Mouse (Mus musculus): ENCODE results near the gene Fgf14. TPM values are rescaled to one million over a fixed set of nuclear protein-coding genes. Genes with fewer than 3 reads are reported as not detected.
"Not testable (repeated sequence)": the region's sequence is repeated elsewhere in the genome, so short reads cannot be mapped to it uniquely, and the experiment has no call there.

Gene Fgf14
- polyA plus RNA-seq, 1 experiment = not detected

- WGBS = 85% methylated on average over 1 of the region's 1 CpGs
Measured at GRCm38 (mm10) chr14:124532051-124532450, 144.9 kb downstream of the Fgf14 start.

GRCm38 (mm10) chr14:124512009-124512408, 164.9 kb downstream of the Fgf14 start:
- no peak for TF ChIP-seq CTCF (IDR thresholded peaks at IDR 0.05; ENCODE audit: insufficient read depth, low read depth, low read length)
- no peak for TF ChIP-seq POLR2A (IDR thresholded peaks at IDR 0.05; ENCODE audit: insufficient read depth, low read depth, low read length)
- WGBS = 92% methylated on average over 1 of the region's 1 CpGs
- no peak overlapping the region for H3K27ac ChIP-seq (ENCODE audit: insufficient read depth, low read depth, low read length)

More at GRCm38 (mm10) chr14:124532051-124532450, 144.9 kb downstream of the Fgf14 start:
- H3K27ac ChIP-seq (ENCODE audit: insufficient read depth, low read depth, low read length) = no peak overlapping the region
- TF ChIP-seq POLR2A (IDR thresholded peaks at IDR 0.05; ENCODE audit: insufficient read depth, low read depth, low read length) (no peak), CTCF (IDR thresholded peaks at IDR 0.05; ENCODE audit: insufficient read depth, low read depth, low read length) (no peak)
- H3K4me1 ChIP-seq (ENCODE audit: control insufficient read depth, insufficient read depth, low read length) = no peaks in the 10 kb centered on the region
- H3K4me3 ChIP-seq (ENCODE audit: insufficient read depth, low read depth, low read length) = no peak overlapping the region

GRCm38 (mm10) chr14:124488971-124489370, 188.0 kb downstream of the Fgf14 start:
- no peak for TF ChIP-seq CTCF (IDR thresholded peaks at IDR 0.05; ENCODE audit: insufficient read depth, low read depth, low read length)
- no peak for TF ChIP-seq POLR2A (IDR thresholded peaks at IDR 0.05; ENCODE audit: insufficient read depth, low read depth, low read length)
- Histone ChIP-seq H3K27ac (ENCODE audit: insufficient read depth, low read depth, low read length) (no peak overlapping the region), H3K4me1 (ENCODE audit: control insufficient read depth, insufficient read depth, low read length) (no peaks in the 10 kb centered on the region), H3K4me3 (ENCODE audit: insufficient read depth, low read depth, low read length) (no peak overlapping the region)
- WGBS = 93% methylated on average over 1 of the region's 1 CpGs

More at GRCm38 (mm10) chr14:124512009-124512408, 164.9 kb downstream of the Fgf14 start:
- Histone ChIP-seq H3K4me3 (ENCODE audit: insufficient read depth, low read depth, low read length) (no peak overlapping the region), H3K4me1 (ENCODE audit: control insufficient read depth, insufficient read depth, low read length) (no peaks in the 10 kb centered on the region)

GRCm38 (mm10) chr14:124485261-124485660, 191.7 kb downstream of the Fgf14 start:
- H3K4me1 ChIP-seq (ENCODE audit: control insufficient read depth, insufficient read depth, low read length) = no peaks in the 10 kb centered on the region
- no peak overlapping the region for H3K4me3 ChIP-seq (ENCODE audit: insufficient read depth, low read depth, low read length)
- no peak overlapping the region for H3K27ac ChIP-seq (ENCODE audit: insufficient read depth, low read depth, low read length)
- TF ChIP-seq CTCF (IDR thresholded peaks at IDR 0.05; ENCODE audit: insufficient read depth, low read depth, low read length) (no peak), POLR2A (IDR thresholded peaks at IDR 0.05; ENCODE audit: insufficient read depth, low read depth, low read length) (no peak)
- 61% methylated on average over 1 of the region's 1 CpGs for WGBS

GRCm38 (mm10) chr14:124474066-124474667, 202.8 kb downstream of the Fgf14 start:
- Histone ChIP-seq H3K4me1 (ENCODE audit: control insufficient read depth, insufficient read depth, low read length) (no peaks in the 10 kb centered on the region), H3K4me3 (ENCODE audit: insufficient read depth, low read depth, low read length) (no peak overlapping the region), H3K27ac (ENCODE audit: insufficient read depth, low read depth, low read length) (no peak overlapping the region)
- 46% methylated on average over 2 of the region's 2 CpGs for WGBS
- no peak for TF ChIP-seq POLR2A (IDR thresholded peaks at IDR 0.05; ENCODE audit: insufficient read depth, low read depth, low read length)

- Histone ChIP-seq H3K4me3 (ENCODE audit: insufficient read depth, low read depth, low read length) (no peak overlapping the region), H3K27ac (ENCODE audit: insufficient read depth, low read depth, low read length) (no peak overlapping the region), H3K4me1 (ENCODE audit: control insufficient read depth, insufficient read depth, low read length) (no peaks in the 10 kb centered on the region)
- TF ChIP-seq POLR2A (IDR thresholded peaks at IDR 0.05; ENCODE audit: insufficient read depth, low read depth, low read length) = no peak
- TF ChIP-seq CTCF (IDR thresholded peaks at IDR 0.05; ENCODE audit: insufficient read depth, low read depth, low read length) = no peak
- WGBS = 83% methylated on average over 2 of the region's 2 CpGs
Measured at GRCm38 (mm10) chr14:124470909-124471308, 206.0 kb downstream of the Fgf14 start.

- H3K4me3 ChIP-seq (ENCODE audit: insufficient read depth, low read depth, low read length) = no peak overlapping the region
- no peak overlapping the region for H3K27ac ChIP-seq (ENCODE audit: insufficient read depth, low read depth, low read length)
- no peaks in the 10 kb centered on the region for H3K4me1 ChIP-seq (ENCODE audit: control insufficient read depth, insufficient read depth, low read length)
- TF ChIP-seq POLR2A (IDR thresholded peaks at IDR 0.05; ENCODE audit: insufficient read depth, low read depth, low read length) = no peak
- no peak for TF ChIP-seq CTCF (IDR thresholded peaks at IDR 0.05; ENCODE audit: insufficient read depth, low read depth, low read length)
- WGBS = 97% methylated on average over 1 of the region's 1 CpGs
Measured at GRCm38 (mm10) chr14:124455120-124455519, 221.8 kb downstream of the Fgf14 start.

GRCm38 (mm10) chr14:124446096-124446840, 230.7 kb downstream of the Fgf14 start:
- no peak overlapping the region for H3K27ac ChIP-seq (ENCODE audit: insufficient read depth, low read depth, low read length)
- WGBS = 80% methylated on average over 2 of the region's 2 CpGs
- H3K4me1 ChIP-seq (ENCODE audit: control insufficient read depth, insufficient read depth, low read length) = no peaks in the 10 kb centered on the region
- TF ChIP-seq CTCF (IDR thresholded peaks at IDR 0.05; ENCODE audit: insufficient read depth, low read depth, low read length) (no peak), POLR2A (IDR thresholded peaks at IDR 0.05; ENCODE audit: insufficient read depth, low read depth, low read length) (no peak)
- H3K4me3 ChIP-seq (ENCODE audit: insufficient read depth, low read depth, low read length) = no peak overlapping the region

GRCm38 (mm10) chr14:124444831-124445230, 232.1 kb downstream of the Fgf14 start:
- TF ChIP-seq CTCF (IDR thresholded peaks at IDR 0.05; ENCODE audit: insufficient read depth, low read depth, low read length) = no peak
- TF ChIP-seq POLR2A (IDR thresholded peaks at IDR 0.05; ENCODE audit: insufficient read depth, low read depth, low read length) = no peak
- Histone ChIP-seq H3K27ac (ENCODE audit: insufficient read depth, low read depth, low read length) (no peak overlapping the region), H3K4me3 (ENCODE audit: insufficient read depth, low read depth, low read length) (no peak overlapping the region), H3K4me1 (ENCODE audit: control insufficient read depth, insufficient read depth, low read length) (no peaks in the 10 kb centered on the region)

- WGBS = 57% methylated on average over 3 of the region's 3 CpGs
- H3K4me1 ChIP-seq (ENCODE audit: control insufficient read depth, insufficient read depth, low read length); H3K4me3 ChIP-seq (ENCODE audit: insufficient read depth, low read depth, low read length); H3K27ac ChIP-seq (ENCODE audit: insufficient read depth, low read depth, low read length): not testable (repeated sequence)
Measured at GRCm38 (mm10) chr14:124439298-124439697, 237.6 kb downstream of the Fgf14 start.
